8 mouse cellular contexts compared by ENCODE assay signal in genomic region chr8:70776496-70777444, GRCm38 (mm10). TPM values are rescaled to one million over a fixed set of nuclear protein-coding genes. Genes with fewer than 3 reads are reported as not detected.
DNase-seq lines count a peak whose midpoint lies in the region; ATAC-seq and TF ChIP-seq lines count a peak whose summit lies in the region.

Gene Pik3r2, minus strand, starts transcription at chr8:70776713.

- H3K4me2 ChIP-seq in forebrain, embryonic 13.5 days, result peak within 1 kb of the TSS; percentile 93
- peak within 1 kb of the TSS; percentile 99 for H3K4me2 ChIP-seq in liver, postnatal 0 days (ENCODE audit: low read depth, low read length)
- peak within 1 kb of the TSS; percentile 88 for H3K4me2 ChIP-seq in neural tube, embryonic 14.5 days (ENCODE audit: low read depth, low read length)

- peak within 1 kb of the TSS; percentile 93 for H3K4me3 ChIP-seq in E14TG2a.4 (replicated peaks; ENCODE audit: low read length)
- H3K4me3 ChIP-seq in forebrain, embryonic 13.5 days, result peak within 1 kb of the TSS; percentile 86
- peak within 1 kb of the TSS; percentile 63 for H3K4me3 ChIP-seq in liver, postnatal 0 days (ENCODE audit: low read depth, low read length)
- peak within 1 kb of the TSS; percentile 82 for H3K4me3 ChIP-seq in neural tube, embryonic 14.5 days (ENCODE audit: low read depth, low read length)

- H3K4me1 ChIP-seq in E14TG2a.4 (replicated peaks; ENCODE audit: low read depth, low read length), result peaks cover 84% of the 10 kb centered on the region
- peaks cover 49% of the 10 kb centered on the region for H3K4me1 ChIP-seq in forebrain, embryonic 13.5 days
- H3K4me1 ChIP-seq in liver, postnatal 0 days (ENCODE audit: insufficient read depth), result peaks cover 38% of the 10 kb centered on the region
- H3K4me1 ChIP-seq in neural tube, embryonic 14.5 days (ENCODE audit: control insufficient read depth, insufficient read depth, low read length), result peaks cover 38% of the 10 kb centered on the region

- no peaks in the 10 kb centered on the region for H3K9me3 ChIP-seq in E14TG2a.4 (ENCODE audit: low read length)
- no peaks in the 10 kb centered on the region for H3K9me3 ChIP-seq in forebrain, embryonic 13.5 days (replicated peaks)
- H3K9me3 ChIP-seq in liver, postnatal 0 days (ENCODE audit: low read length), result no peaks in the 10 kb centered on the region
- no peaks in the 10 kb centered on the region for H3K9me3 ChIP-seq in neural tube, embryonic 14.5 days (ENCODE audit: control insufficient read depth, low read length)

- peak; percentile 54 for TF ChIP-seq EP300 in liver, postnatal 0 days (IDR thresholded peaks at IDR 0.05; ENCODE audit: low read depth)

- peak within 1 kb of the TSS; percentile 98 for H3K27ac ChIP-seq in forebrain, embryonic 13.5 days
- H3K27ac ChIP-seq in liver, postnatal 0 days (ENCODE audit: low read depth), result peak within 1 kb of the TSS; percentile 98
- H3K27ac ChIP-seq in neural tube, embryonic 14.5 days (ENCODE audit: low read depth, low read length), result peak within 1 kb of the TSS; percentile 86

- peak; percentile 94 for ATAC-seq in forebrain, embryonic 13.5 days
- ATAC-seq in liver, postnatal 0 days, result peak; percentile 93
- ATAC-seq in neural tube, embryonic 14.5 days (ENCODE audit: low read depth), result peak; percentile 93

- H3K9ac ChIP-seq in forebrain, embryonic 13.5 days, result peak within 1 kb of the TSS; percentile 99
- peak within 1 kb of the TSS; percentile 88 for H3K9ac ChIP-seq in liver, postnatal 0 days (replicated peaks)
- H3K9ac ChIP-seq in neural tube, embryonic 14.5 days (replicated peaks; ENCODE audit: low read depth, low read length), result peak within 1 kb of the TSS; percentile 97

- under 1% methylated on average over 89 of the region's 94 CpGs for WGBS in forebrain, embryonic 13.5 days
- under 1% methylated on average over 94 of the region's 94 CpGs for WGBS in large intestine, adult 2 months
- under 1% methylated on average over 91 of the region's 94 CpGs for WGBS in liver, postnatal 0 days (ENCODE audit: insufficient replicate concordance)
- WGBS in neural tube, embryonic 14.5 days, result under 1% methylated on average over 89 of the region's 94 CpGs

- DNase-seq in c-Kit-positive CD71-positive TER-119-positive erythroid progenitor cells, embryonic 14.5 days (ENCODE audit: low spot score), result peak; percentile 95
- peak; percentile 98 to 99 for DNase-seq in heart, postnatal 10 days
- no peak for DNase-seq in large intestine, adult 2 months (ENCODE audit: low read depth, low spot score)
- DNase-seq in liver, postnatal 0 days, result peak; percentile 97
- DNase-seq in testis, postnatal 10 days (ENCODE audit: low spot score), result peak; percentile 99

- H3K36me3 ChIP-seq in E14TG2a.4 (ENCODE audit: insufficient read depth, low read length), result peaks cover 74% of the 10 kb centered on the region
- H3K36me3 ChIP-seq in forebrain, embryonic 13.5 days (ENCODE audit: poor library complexity, severe bottlenecking), result peaks cover 69% of the 10 kb centered on the region
- peaks cover 40% of the 10 kb centered on the region for H3K36me3 ChIP-seq in liver, postnatal 0 days (replicated peaks; ENCODE audit: insufficient read depth, low read length)
- peaks cover 38% of the 10 kb centered on the region for H3K36me3 ChIP-seq in neural tube, embryonic 14.5 days (ENCODE audit: control insufficient read depth, insufficient read depth, low read length)

- TF ChIP-seq CTCF in E14TG2a.4 (conservative IDR thresholded peaks at IDR 0.05; ENCODE audit: low read length), result no peak
- no peak for TF ChIP-seq CTCF in liver, postnatal 0 days (IDR thresholded peaks at IDR 0.05; ENCODE audit: low read depth)

- H3K27me3 ChIP-seq in E14TG2a.4 (ENCODE audit: insufficient read depth, low read length), result peaks cover 3% of the 10 kb centered on the region; the same call in 1 of the 2 replicates
- no peaks in the 10 kb centered on the region for H3K27me3 ChIP-seq in forebrain, embryonic 13.5 days
- no peaks in the 10 kb centered on the region for H3K27me3 ChIP-seq in liver, postnatal 0 days (ENCODE audit: insufficient read depth, low read length)
- H3K27me3 ChIP-seq in neural tube, embryonic 14.5 days (ENCODE audit: control insufficient read depth, insufficient read depth, low read length), result no peaks in the 10 kb centered on the region

- intact Hi-C loops in heart, postnatal 10 days (cut with DNase I), result no loop called here

RNA-seq across cellular contexts. Expression of gene Pik3r2, which starts in this region (rescaled TPM):
- polyA plus RNA-seq in forebrain, embryonic 13.5 days (2015; fragmentation: Nextera tagmentation; extraction: Ambion mirVana), result 84.3 and 84.6 TPM in 2 replicates
- total RNA-seq in heart, postnatal 10 days (2021), result 10 to 100 TPM; 37.1 to 40.2 TPM
- 82.1 and 105 TPM in 2 replicates for polyA plus RNA-seq in large intestine, adult 2 months (2012; rRNA removed)
- polyA plus RNA-seq in liver, postnatal 0 days (2015; fragmentation: Nextera tagmentation; extraction: Ambion mirVana), result 8.9 and 9.0 TPM in 2 replicates
- 72.2 and 75.6 TPM in 2 replicates for polyA plus RNA-seq in neural tube, embryonic 14.5 days (2014; fragmentation: Nextera tagmentation; extraction: Ambion mirVana)
